9 mouse cellular contexts compared by ENCODE assay signal in genomic region chr19:11911021-11911420, GRCm38 (mm10). TPM values are rescaled to one million over a fixed set of nuclear protein-coding genes. Genes with fewer than 3 reads are reported as not detected.
A peak's percentile ranks its signal among the peaks of the same experiment; 100 is the strongest.
DNase-seq lines count a peak whose midpoint lies in the region; ATAC-seq and TF ChIP-seq lines count a peak whose summit lies in the region.
"Had no signal": no experiment of that assay in that cellular context is flagged by ENCODE, and none has a peak within 500 bp of the region (broad histone marks: within the 10 kb centered on the region; RNA-seq: fewer than 3 reads in every experiment).

No protein-coding gene starts in this region.

- no peak for TF ChIP-seq CTCF in lung, embryonic 14.5 days (IDR thresholded peaks at IDR 0.05; ENCODE audit: low read depth)
- TF ChIP-seq CTCF in intestine, postnatal 0 days (IDR thresholded peaks at IDR 0.05; ENCODE audit: low read depth): no peak

- no peaks in the 10 kb centered on the region for H3K27me3 ChIP-seq in lung, embryonic 14.5 days (ENCODE audit: insufficient read depth, low read length)
- no peaks in the 10 kb centered on the region for H3K27me3 ChIP-seq in embryonic facial prominence, embryonic 14.5 days (replicated peaks; ENCODE audit: control insufficient read depth, insufficient read depth, low read length)
- H3K27me3 ChIP-seq in intestine, postnatal 0 days (replicated peaks; ENCODE audit: control insufficient read depth, insufficient read depth, low read length): no peaks in the 10 kb centered on the region
- no peaks in the 10 kb centered on the region for H3K27me3 ChIP-seq in neural tube, embryonic 13.5 days

- 88% methylated on average over 5 of the region's 5 CpGs for WGBS in lung, embryonic 14.5 days
- 91% methylated on average over 5 of the region's 5 CpGs for WGBS in embryonic facial prominence, embryonic 14.5 days
- 77% methylated on average over 5 of the region's 5 CpGs for WGBS in intestine, postnatal 0 days
- 94% methylated on average over 5 of the region's 5 CpGs for WGBS in neural tube, embryonic 13.5 days

- peak overlapping the region; percentile 86 for H3K4me2 ChIP-seq in lung, embryonic 14.5 days
- H3K4me2 ChIP-seq in embryonic facial prominence, embryonic 14.5 days (ENCODE audit: low read depth, low read length): peak overlapping the region; percentile 87
- H3K4me2 ChIP-seq in intestine, postnatal 0 days (replicated peaks; ENCODE audit: low read depth): peak overlapping the region; percentile 78
- peak overlapping the region; percentile 84 for H3K4me2 ChIP-seq in neural tube, embryonic 13.5 days

- no peak overlapping the region for H3K27ac ChIP-seq in lung, embryonic 14.5 days (ENCODE audit: low read depth)
- H3K27ac ChIP-seq in embryonic facial prominence, embryonic 14.5 days (replicated peaks; ENCODE audit: low read depth, low read length): peak overlapping the region; percentile 93; the same call in 1 of the 2 replicates
- no peak overlapping the region for H3K27ac ChIP-seq in intestine, postnatal 0 days (ENCODE audit: low read depth, low read length)
- H3K27ac ChIP-seq in neural tube, embryonic 13.5 days (replicated peaks): peak overlapping the region; percentile 93; the same call in 1 of the 2 replicates

- peaks cover 6% of the 10 kb centered on the region; the same call in 1 of the 2 replicates for H3K4me1 ChIP-seq in lung, embryonic 14.5 days (ENCODE audit: insufficient read depth)
- peaks cover 16% of the 10 kb centered on the region for H3K4me1 ChIP-seq in embryonic facial prominence, embryonic 14.5 days (ENCODE audit: control insufficient read depth, insufficient read depth, low read length)
- H3K4me1 ChIP-seq in intestine, postnatal 0 days (replicated peaks; ENCODE audit: control insufficient read depth, insufficient read depth, low read length): 0 out of 2 replicates have a peak, but pooled peaks cover 3% of the 10 kb centered on the region
- peaks cover 33% of the 10 kb centered on the region for H3K4me1 ChIP-seq in neural tube, embryonic 13.5 days (replicated peaks)

- no peaks in the 10 kb centered on the region for H3K9me3 ChIP-seq in lung, embryonic 14.5 days (ENCODE audit: low read depth, low read length)
- no peaks in the 10 kb centered on the region for H3K9me3 ChIP-seq in embryonic facial prominence, embryonic 14.5 days (ENCODE audit: control insufficient read depth, low read length)
- H3K9me3 ChIP-seq in intestine, postnatal 0 days (ENCODE audit: control insufficient read depth): no peaks in the 10 kb centered on the region
- H3K9me3 ChIP-seq in neural tube, embryonic 13.5 days: no peaks in the 10 kb centered on the region

- H3K4me3 ChIP-seq in lung, embryonic 14.5 days (ENCODE audit: low read depth, low read length): peak overlapping the region; percentile 72
- peak overlapping the region; percentile 88 for H3K4me3 ChIP-seq in embryonic facial prominence, embryonic 14.5 days (ENCODE audit: low read depth, low read length)
- peak overlapping the region; percentile 98 for H3K4me3 ChIP-seq in intestine, postnatal 0 days (ENCODE audit: low read depth, low read length)
- H3K4me3 ChIP-seq in neural tube, embryonic 13.5 days: peak overlapping the region; percentile 93

- no peak for ATAC-seq in lung, embryonic 14.5 days (ENCODE audit: insufficient read depth)
- no peak for ATAC-seq in embryonic facial prominence, embryonic 14.5 days (ENCODE audit: low read depth)
- no peak for ATAC-seq in intestine, postnatal 0 days
- ATAC-seq in neural tube, embryonic 13.5 days (ENCODE audit: low read depth): no peak

- no peak overlapping the region for H3K9ac ChIP-seq in lung, embryonic 14.5 days
- H3K9ac ChIP-seq in embryonic facial prominence, embryonic 14.5 days (ENCODE audit: low read depth, low read length): no peak overlapping the region
- no peak overlapping the region for H3K9ac ChIP-seq in intestine, postnatal 0 days (ENCODE audit: low read depth, low read length)
- peak overlapping the region; percentile 87 for H3K9ac ChIP-seq in neural tube, embryonic 13.5 days

- peaks cover 14% of the 10 kb centered on the region for H3K36me3 ChIP-seq in lung, embryonic 14.5 days (ENCODE audit: insufficient read depth)
- peaks cover 14% of the 10 kb centered on the region; the same call in 1 of the 2 replicates for H3K36me3 ChIP-seq in embryonic facial prominence, embryonic 14.5 days (ENCODE audit: control insufficient read depth, insufficient read depth, low read length)
- no peaks in the 10 kb centered on the region for H3K36me3 ChIP-seq in intestine, postnatal 0 days (ENCODE audit: control insufficient read depth, insufficient read depth)
- peaks cover 9% of the 10 kb centered on the region; the same call in 1 of the 2 replicates for H3K36me3 ChIP-seq in neural tube, embryonic 13.5 days

- no peak for DNase-seq in lung, embryonic 14.5 days
- no peak for DNase-seq in lung, postnatal 4 days
- no peak for DNase-seq in embryonic facial prominence, embryonic 14.5 days (ENCODE audit: low spot score)
- DNase-seq in thymus, adult 18-20 months: no peak
- no peak for DNase-seq in layer of hippocampus, postnatal 25 days (ENCODE audit: extremely low spot score in 1 of 2, low spot score in 1 of 2)
- no peak for DNase-seq in gastrocnemius, adult 18-20 months (ENCODE audit: low spot score)

RNA-seq across cellular contexts. Expression of gene Patl1, which starts 1.2 kb away (rescaled TPM):
- 25.9 TPM in 2 replicates for polyA plus RNA-seq in lung, embryonic 14.5 days (2014; fragmentation: Nextera tagmentation; extraction: Ambion mirVana)
- polyA plus RNA-seq in embryonic facial prominence, embryonic 14.5 days (2014; fragmentation: Nextera tagmentation; extraction: Ambion mirVana): 18.7 and 19.4 TPM in 2 replicates
- polyA plus RNA-seq in intestine, postnatal 0 days (2015; fragmentation: Nextera tagmentation; extraction: Ambion mirVana): 8.4 and 9.3 TPM in 2 replicates
- polyA plus RNA-seq in neural tube, embryonic 13.5 days (2015; fragmentation: Nextera tagmentation; extraction: Ambion mirVana): 15.8 and 18.3 TPM in 2 replicates
- total RNA-seq in layer of hippocampus, postnatal 25 days (2021): 10 to 100 TPM; 19.3 TPM
- total RNA-seq in gastrocnemius, adult 18-20 months (2021): 10 to 100 TPM; 23.6 to 27.3 TPM

RNA-seq across cellular contexts. Expression of gene Olfr1420, which starts 24.7 kb away (rescaled TPM):
- 0.05 TPM in 1 of 2 replicates, not detected in the other for polyA plus RNA-seq in lung, embryonic 14.5 days (2014; fragmentation: Nextera tagmentation; extraction: Ambion mirVana)
- polyA plus RNA-seq in embryonic facial prominence, embryonic 14.5 days (2014; fragmentation: Nextera tagmentation; extraction: Ambion mirVana): 0.19 and 0.22 TPM in 2 replicates
- polyA plus RNA-seq in intestine, postnatal 0 days (2015; fragmentation: Nextera tagmentation; extraction: Ambion mirVana): 0.05 TPM in 1 of 2 replicates, not detected in the other
- not detected in 2 replicates for polyA plus RNA-seq in neural tube, embryonic 13.5 days (2015; fragmentation: Nextera tagmentation; extraction: Ambion mirVana)
- total RNA-seq in layer of hippocampus, postnatal 25 days (2021): not detected
- total RNA-seq in gastrocnemius, adult 18-20 months (2021): not detected
- total RNA-seq: adrenal gland, postnatal 36 days had no signal

RNA-seq across cellular contexts. Expression of gene Olfr1419, which starts 36.1 kb away (rescaled TPM):
- not detected in 2 replicates for polyA plus RNA-seq in lung, embryonic 14.5 days (2014; fragmentation: Nextera tagmentation; extraction: Ambion mirVana)
- polyA plus RNA-seq in embryonic facial prominence, embryonic 14.5 days (2014; fragmentation: Nextera tagmentation; extraction: Ambion mirVana): not detected in 2 replicates
- not detected in 2 replicates for polyA plus RNA-seq in intestine, postnatal 0 days (2015; fragmentation: Nextera tagmentation; extraction: Ambion mirVana)
- polyA plus RNA-seq in neural tube, embryonic 13.5 days (2015; fragmentation: Nextera tagmentation; extraction: Ambion mirVana): not detected in 2 replicates
- total RNA-seq in layer of hippocampus, postnatal 25 days (2021): not detected
- not detected for total RNA-seq in gastrocnemius, adult 18-20 months (2021)
- total RNA-seq: adrenal gland, postnatal 36 days had no signal

RNA-seq across cellular contexts. Expression of gene Olfr1418, which starts 50.2 kb away (rescaled TPM):
- not detected in 2 replicates for polyA plus RNA-seq in lung, embryonic 14.5 days (2014; fragmentation: Nextera tagmentation; extraction: Ambion mirVana)
- not detected in 2 replicates for polyA plus RNA-seq in embryonic facial prominence, embryonic 14.5 days (2014; fragmentation: Nextera tagmentation; extraction: Ambion mirVana)
- polyA plus RNA-seq in intestine, postnatal 0 days (2015; fragmentation: Nextera tagmentation; extraction: Ambion mirVana): not detected in 2 replicates
- not detected in 2 replicates for polyA plus RNA-seq in neural tube, embryonic 13.5 days (2015; fragmentation: Nextera tagmentation; extraction: Ambion mirVana)
- total RNA-seq in layer of hippocampus, postnatal 25 days (2021): not detected
- not detected for total RNA-seq in gastrocnemius, adult 18-20 months (2021)
- total RNA-seq: adrenal gland, postnatal 36 days had no signal

RNA-seq across cellular contexts. Expression of gene Osbp, which starts 54.7 kb away (rescaled TPM):
- polyA plus RNA-seq in lung, embryonic 14.5 days (2014; fragmentation: Nextera tagmentation; extraction: Ambion mirVana): 7.4 and 7.5 TPM in 2 replicates
- 9.0 and 10.1 TPM in 2 replicates for polyA plus RNA-seq in embryonic facial prominence, embryonic 14.5 days (2014; fragmentation: Nextera tagmentation; extraction: Ambion mirVana)
- 6.2 and 6.9 TPM in 2 replicates for polyA plus RNA-seq in intestine, postnatal 0 days (2015; fragmentation: Nextera tagmentation; extraction: Ambion mirVana)
- 4.5 and 4.7 TPM in 2 replicates for polyA plus RNA-seq in neural tube, embryonic 13.5 days (2015; fragmentation: Nextera tagmentation; extraction: Ambion mirVana)
- total RNA-seq in layer of hippocampus, postnatal 25 days (2021): 10 to 100 TPM; 52.9 to 54.8 TPM
- 10 to 100 TPM; 53.4 to 56.3 TPM for total RNA-seq in gastrocnemius, adult 18-20 months (2021)

Comparison
In these comparisons a context has a peak if more than half of its experiments do, and no peak if none do; other contexts are left out.
1. H3K27ac ChIP-seq: peak in embryonic facial prominence, embryonic 14.5 days (single experiment) and neural tube, embryonic 13.5 days (single experiment); none in lung, embryonic 14.5 days (single experiment) and intestine, postnatal 0 days (single experiment).
2. Peak in every context shown above with its lines, with median percentiles within 50 percentile points of each other: H3K4me2 ChIP-seq and H3K4me3 ChIP-seq.